Mouse (Mus musculus) CH12.LX (cell line): ENCODE measurements around the gene Fam229a.

Experiments used
- CHD1 ChIP-seq: IDR thresholded peaks from 2 replicates; pipeline ENCODE4 v1.6.1; 2012; ENCODE audit warnings: low read depth, low read length, improper control_type of control experiment, inconsistent platforms
- CTCF ChIP-seq, 2 experiments: IDR thresholded peaks in 1 of 2; conservative IDR thresholded peaks in 1 of 2; 2 replicates each; pipeline ENCODE4 v1.5.1; 2011 to 2012; ENCODE audit warnings: low read depth in 2 of 2, low read length in 2 of 2, improper control_type of control experiment in 1 of 2, inconsistent platforms in 1 of 2, mild to moderate bottlenecking in 1 of 2, moderate library complexity in 1 of 2
- ELF1 ChIP-seq: IDR thresholded peaks from 2 replicates; pipeline ENCODE4 v1.6.1; 2014; ENCODE audit warnings: low read depth, mild to moderate bottlenecking, inconsistent platforms, low read length, improper control_type of control experiment
- ETS1 ChIP-seq: conservative IDR thresholded peaks from 2 replicates; pipeline ENCODE4 v1.6.1; 2012; ENCODE audit warnings: low read depth, mild to moderate bottlenecking, inconsistent platforms, low read length, improper control_type of control experiment, moderate library complexity
- ZC3H11A ChIP-seq: IDR thresholded peaks from 2 replicates; pipeline ENCODE4 v1.6.1; 2012; ENCODE audit warnings: low read depth, mild to moderate bottlenecking, inconsistent platforms, low read length, improper control_type of control experiment

- no peak for TF ChIP-seq ETS1
- TF ChIP-seq CTCF (conservative IDR thresholded peaks at IDR 0.05 in 1 of 2, IDR thresholded peaks at IDR 0.05 in 1 of 2; ENCODE audit: low read depth in 2 of 2, low read length in 2 of 2), result no peak
- TF ChIP-seq CHD1, result no peak
- no peak for TF ChIP-seq ELF1
- TF ChIP-seq ZC3H11A, result no peak
Measured at GRCm38 (mm10) chr4:129498941-129499340, 8.0 kb downstream of the Fam229a start.
